Mouse (Mus musculus): ENCODE measurements around the gene Hps5.
"Not testable (repeated sequence)": the region's sequence is repeated elsewhere in the genome, so short reads cannot be mapped to it uniquely, and the experiment has no call there.

Gene Hps5

GRCm38 (mm10) chr7:46795287-46796205 lies at the start of gene Hps5, which contains the start of gene Gtf2h1:
Gene Hps5 (minus strand): TSS chr7:46796064.
Gene Gtf2h1 (plus strand): TSS chr7:46796103.
- peak; percentile 98 for DNase-seq

DNA sequence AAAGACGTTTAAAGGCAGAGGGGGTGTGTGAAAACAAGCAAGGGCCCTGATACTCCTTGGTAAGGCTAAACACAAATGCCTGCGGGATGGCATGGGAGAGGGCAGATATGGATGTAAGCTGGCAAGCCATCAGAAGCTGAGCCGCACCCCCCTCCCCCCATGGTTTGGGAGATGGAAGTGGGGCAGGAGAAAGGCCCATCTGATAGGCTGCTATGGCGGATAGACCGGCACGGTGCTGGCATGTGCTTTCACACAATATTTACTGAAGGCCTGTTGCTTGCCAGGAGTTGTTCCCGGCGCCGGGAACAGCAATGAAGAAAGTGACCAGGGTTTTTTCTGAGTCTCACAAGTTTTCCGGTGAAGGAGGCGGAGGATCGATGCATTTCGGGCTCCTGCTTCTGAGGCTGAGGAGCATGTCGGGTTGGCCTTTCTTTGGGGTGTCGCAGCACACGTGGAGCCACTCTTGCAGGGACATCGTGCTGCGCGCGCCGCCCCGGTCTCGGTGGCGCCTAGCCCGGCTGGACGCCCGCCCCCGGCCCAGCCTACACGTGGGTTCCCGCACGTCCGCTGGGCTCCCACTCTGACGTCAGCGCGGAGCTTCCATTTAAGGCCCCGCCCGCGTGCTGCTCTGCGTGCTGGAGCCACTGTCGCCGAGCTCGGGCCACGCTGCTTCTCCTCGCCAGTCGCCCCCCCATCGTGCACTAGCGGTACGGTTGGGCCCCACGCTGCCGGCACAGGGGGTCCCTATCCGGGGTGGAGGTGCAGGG lies 49.5 kb upstream of the Hps5 start:
- peak; percentile 92 for DNase-seq

DNA sequence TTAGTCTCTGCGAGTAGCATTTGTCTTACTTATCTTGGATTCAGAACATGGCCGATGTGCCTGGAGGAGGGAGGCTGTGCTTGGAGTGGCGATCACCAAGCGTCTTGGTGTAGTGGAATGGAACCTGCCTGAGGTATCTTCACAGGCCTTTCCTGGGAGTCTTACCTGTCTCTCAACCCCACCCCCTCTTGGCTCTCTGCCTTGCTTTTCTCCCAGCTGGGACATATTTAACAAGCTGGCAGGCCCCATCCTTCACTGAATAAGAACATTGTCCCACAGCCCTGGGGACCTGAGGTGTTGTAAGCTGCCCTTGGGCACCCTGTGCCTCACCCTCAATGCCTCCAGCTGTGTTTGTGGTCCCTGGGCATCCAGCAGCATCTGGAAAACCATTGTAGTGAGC lies 47.7 kb upstream of the Hps5 start:
- DNase-seq: no peak

GRCm38 (mm10) chr7:46842278-46842677 lies 46.4 kb upstream of the Hps5 start:
- no peak for DNase-seq

- no peak for DNase-seq
Observed at GRCm38 (mm10) chr7:46840787-46841525, 45.1 kb upstream of the Hps5 start, which contains the start of gene Ldha. Gene Ldha (plus strand): TSS chr7:46841475.

GRCm38 (mm10) chr7:46840326-46840725 lies 44.5 kb upstream of the Hps5 start:
- DNase-seq: no peak

- no peak for DNase-seq
Observed at GRCm38 (mm10) chr7:46839861-46840260, 44.0 kb upstream of the Hps5 start.

- DNase-seq: peak; percentile 89
Observed at GRCm38 (mm10) chr7:46839446-46839845, 43.6 kb upstream of the Hps5 start.

GRCm38 (mm10) chr7:46838891-46839302 lies 43.0 kb upstream of the Hps5 start:
- DNase-seq: peak; percentile 94

DNA sequence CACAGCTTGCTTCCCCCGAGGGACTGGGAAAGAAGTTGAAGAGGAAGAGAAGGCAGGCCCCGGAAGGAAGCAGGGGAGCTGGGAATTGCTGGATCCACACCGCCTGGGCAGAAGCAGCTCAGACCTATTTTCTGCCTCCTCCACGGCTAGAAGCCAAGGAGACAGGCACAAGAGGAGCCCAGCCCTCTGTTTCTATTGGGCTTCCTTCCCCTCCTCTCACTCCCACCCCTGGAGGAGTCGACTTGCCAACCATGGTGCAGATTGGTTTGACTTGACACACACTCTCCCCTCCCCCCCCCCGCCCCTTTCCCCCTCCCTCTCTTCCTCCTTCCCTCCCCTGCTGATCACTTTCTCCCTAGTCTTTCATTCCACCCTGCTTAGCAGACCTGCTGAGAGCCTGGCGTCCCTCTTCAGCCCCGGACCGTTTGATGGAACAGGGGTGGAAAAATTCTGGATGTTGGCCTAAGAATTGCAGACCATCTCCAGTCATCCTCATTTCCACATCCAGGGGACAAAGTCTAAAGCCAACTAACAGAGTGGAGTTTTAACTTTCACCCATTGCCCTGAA lies 42.3 kb upstream of the Hps5 start:
- DNase-seq: peak; percentile 83

DNA sequence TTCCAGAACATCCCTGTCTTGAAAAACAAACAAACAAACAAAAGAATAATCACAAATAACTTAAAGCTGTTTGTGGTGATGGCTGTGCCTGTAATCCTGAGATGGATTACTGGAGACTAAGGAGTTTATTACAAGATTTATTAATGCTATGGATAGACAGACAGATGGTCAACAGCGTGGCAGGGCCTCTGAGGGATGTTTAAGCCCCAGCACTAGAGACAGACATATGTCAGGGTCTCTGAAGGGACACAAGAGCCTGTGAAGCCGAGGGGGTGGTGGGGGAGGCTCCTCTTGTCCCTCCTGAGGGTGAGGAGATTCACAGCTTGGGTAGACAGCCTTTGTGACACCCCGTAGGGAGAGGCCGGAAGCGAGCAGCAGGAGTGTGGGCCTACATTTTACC lies 41.2 kb upstream of the Hps5 start:
- DNase-seq: no peak

- DNase-seq: no peak
Observed at GRCm38 (mm10) chr7:46836357-46836756, 40.5 kb upstream of the Hps5 start.

DNA sequence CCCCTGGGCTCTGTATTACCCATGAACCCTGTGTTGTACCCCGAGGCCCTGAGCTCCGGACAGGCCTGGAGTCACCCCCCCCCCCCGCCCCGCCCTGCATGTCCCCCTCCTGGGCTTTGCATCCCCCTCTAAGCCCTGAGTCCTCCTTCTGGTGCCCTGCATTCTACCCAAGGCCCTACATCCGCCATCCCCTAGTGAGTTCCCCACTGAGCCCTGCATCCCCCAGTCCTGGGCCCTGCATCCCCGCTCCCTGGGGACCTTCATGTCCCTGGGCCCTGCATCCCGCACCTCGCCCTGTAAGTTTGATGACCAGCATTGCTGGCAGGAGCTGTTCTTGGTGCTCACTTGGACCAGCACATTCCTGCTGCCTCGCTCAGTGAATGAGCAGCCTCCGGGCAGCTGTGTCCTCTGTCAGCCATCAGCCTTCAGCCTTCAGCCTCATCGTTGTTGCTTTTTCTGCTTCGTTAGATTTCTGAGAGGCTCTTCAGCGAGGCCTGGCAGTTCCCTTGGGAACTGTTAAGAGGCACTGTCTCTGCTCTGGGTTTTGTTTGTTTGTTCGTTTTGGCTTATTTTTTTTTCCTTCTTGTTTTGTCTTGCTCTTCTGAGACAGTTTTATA lies 39.2 kb upstream of the Hps5 start:
- no peak for DNase-seq

DNA sequence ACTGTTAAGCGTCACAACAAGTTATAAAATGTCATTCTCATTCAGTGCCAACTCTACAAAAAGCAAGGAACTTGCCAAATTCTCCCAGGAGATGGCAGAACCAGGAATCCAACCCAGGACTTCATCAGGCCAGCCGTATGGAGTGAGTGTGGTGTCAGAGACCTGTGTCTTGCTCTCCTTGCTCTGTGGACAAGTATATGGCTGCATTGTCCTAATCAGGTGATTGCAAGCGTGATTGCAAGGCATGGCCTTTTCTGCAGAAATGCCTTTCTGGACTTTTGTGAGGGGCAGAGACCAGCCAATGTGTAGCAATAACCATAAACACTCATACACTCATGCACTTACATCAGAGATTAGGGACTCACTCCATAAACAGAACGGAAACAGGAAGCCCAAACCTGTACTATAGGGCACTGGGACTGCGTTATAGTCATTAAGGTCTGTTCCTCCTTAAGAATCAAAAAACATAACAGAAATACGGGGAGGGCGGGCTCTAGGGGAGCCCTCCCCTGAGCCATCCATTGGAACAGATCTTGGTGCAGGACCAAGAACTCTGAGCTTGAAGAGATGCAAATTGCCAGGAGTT lies 37.9 kb upstream of the Hps5 start:
- DNase-seq: no peak

- DNase-seq: peak; percentile 94
Observed at GRCm38 (mm10) chr7:46833266-46833665, 37.4 kb upstream of the Hps5 start.

GRCm38 (mm10) chr7:46832112-46832810 lies 36.4 kb upstream of the Hps5 start:
- DNase-seq: not testable (repeated sequence)

DNA sequence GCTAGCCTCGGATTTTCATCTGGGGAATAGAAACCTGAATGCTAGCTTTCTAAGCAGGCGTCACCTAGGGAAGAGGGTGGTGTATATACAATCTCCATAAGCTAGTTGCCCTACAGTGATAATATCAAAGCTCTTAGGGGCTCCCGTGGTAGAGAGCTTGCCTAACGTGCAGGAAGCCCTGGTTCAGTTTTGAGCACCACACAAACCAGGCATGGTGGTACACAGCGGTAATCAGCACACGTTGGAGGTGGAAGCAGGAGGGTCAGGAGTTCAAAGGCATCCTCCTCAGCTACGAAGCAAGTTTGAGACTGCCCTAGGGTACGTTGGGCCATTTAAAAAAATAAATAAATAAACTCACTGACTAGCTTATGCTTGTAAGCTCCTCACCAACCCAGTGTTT lies 35.8 kb upstream of the Hps5 start:
- DNase-seq: no peak

DNA sequence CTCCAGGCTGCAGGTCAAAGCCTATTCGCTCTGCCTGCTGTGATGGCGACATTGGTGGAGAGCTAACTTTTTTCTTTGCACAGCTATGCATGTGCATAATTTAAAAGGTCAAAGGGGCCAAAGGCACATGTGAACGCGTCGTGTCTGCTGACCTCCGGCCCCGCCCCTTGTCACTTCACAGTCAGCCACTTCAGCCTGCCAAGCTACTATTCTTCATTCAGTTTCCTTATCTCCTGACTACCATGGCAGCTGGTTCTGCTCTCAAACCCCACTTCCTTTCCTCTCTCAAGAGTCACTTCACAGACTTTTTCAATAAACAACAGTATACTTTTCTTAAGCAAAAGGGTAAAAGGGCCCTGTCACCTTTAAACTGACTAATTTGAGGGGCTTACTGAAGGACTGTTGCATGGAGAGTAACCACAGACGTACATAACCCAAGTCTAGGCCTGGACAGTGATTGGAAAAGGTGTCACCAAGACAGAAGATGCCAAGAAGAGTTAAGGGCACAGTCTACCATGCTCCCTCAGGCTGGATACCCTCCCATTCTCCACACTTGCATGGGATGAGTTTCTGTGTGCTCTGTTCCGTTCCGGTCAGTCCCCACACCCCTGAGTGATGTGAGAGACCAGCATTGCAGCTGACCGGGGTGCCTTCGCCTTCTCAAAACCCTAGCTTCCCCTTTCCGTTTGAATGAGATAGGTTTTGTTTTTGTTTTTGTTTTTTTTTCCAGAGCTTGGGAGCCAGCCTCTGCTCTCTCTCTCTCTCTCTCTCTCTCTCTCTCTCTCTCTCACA lies 35.1 kb upstream of the Hps5 start:
- DNase-seq: no peak

- peak; percentile 68 for DNase-seq
Observed at GRCm38 (mm10) chr7:46829911-46830310, 34.0 kb upstream of the Hps5 start.

- DNase-seq: no peak
Observed at GRCm38 (mm10) chr7:46827803-46828184, 31.9 kb upstream of the Hps5 start.

All from kidney, adult 9 months (tissue).